Mouse (Mus musculus) lung, adult 18-20 months (tissue): ENCODE results near the gene Ror1.

Experiments used
- DNase-seq, 2 experiments: peaks; one replicate each; pipeline ENCODE4 v3.0.0; 2022; ENCODE audit warnings: mixed read lengths in 2 of 2

The Ror1 gene

DNA sequence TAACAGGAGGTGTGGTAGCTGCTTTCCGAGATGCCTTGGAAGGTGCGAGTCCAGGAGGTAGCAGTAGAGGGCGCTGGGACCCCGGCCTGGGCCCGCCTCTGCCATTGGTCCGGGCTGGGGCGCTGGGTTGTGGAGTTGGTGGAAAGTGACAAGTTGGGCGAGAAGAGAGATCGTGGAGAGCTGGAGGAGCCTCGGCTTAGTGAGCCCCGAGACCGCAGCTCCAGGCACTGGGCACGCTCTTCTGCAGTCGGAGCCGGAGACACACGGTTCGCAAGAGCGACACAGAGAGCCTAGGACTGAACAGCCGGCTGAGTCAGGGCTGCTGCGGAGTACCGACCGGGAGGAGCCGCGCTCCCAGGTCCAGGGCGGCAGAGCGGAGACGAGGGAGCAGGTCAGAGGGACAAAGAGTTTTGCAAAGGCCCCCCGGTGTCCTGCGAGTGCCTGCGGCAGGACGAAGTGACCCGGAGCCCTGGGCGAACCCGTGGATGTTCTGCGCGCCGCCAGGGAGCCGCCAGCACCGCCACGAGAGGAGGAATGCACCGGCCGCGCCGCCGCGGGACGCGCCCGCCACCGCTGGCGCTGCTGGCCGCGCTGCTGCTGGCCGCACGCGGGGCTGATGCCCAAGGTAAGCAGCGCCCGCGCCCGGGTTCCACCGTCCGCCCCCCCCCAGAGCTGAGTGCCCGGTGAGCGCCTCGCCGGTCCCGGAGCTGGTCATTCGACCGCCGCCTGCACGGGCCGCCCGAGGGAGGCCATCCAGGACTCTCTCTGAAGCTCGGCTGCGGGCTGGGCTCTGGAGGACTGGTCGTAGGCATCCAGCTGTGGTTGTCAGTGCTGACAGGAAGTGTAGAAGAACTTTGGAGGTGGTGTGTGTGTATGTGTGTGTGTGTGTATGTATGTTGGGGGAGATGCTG is at the start of gene Ror1:
Gene Ror1 (plus strand): TSS at position 107 of the 911 bp plus-strand sequence.
- DNase-seq = peak; percentile 86 to 88

DNA sequence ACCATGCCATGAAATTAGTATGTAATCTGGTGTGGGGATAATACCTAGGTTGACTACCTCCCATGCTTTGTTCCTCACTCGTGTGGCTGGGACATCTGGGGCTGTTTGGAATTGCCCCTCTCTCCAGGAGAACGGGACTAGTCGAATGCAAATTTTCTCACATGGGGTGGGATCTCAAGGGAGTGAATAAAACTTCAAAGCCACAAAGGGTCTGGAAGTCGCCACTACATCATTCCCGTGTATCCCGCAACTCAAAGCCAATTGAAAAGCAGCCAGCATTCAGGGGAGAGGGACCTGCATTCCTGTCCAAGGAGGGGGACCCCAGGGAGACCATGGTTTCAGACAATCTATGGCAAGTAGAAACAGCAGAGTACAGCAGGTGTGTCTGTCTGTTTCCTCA is 48.5 kb upstream of the Ror1 start:
- DNase-seq = no peak

DNA sequence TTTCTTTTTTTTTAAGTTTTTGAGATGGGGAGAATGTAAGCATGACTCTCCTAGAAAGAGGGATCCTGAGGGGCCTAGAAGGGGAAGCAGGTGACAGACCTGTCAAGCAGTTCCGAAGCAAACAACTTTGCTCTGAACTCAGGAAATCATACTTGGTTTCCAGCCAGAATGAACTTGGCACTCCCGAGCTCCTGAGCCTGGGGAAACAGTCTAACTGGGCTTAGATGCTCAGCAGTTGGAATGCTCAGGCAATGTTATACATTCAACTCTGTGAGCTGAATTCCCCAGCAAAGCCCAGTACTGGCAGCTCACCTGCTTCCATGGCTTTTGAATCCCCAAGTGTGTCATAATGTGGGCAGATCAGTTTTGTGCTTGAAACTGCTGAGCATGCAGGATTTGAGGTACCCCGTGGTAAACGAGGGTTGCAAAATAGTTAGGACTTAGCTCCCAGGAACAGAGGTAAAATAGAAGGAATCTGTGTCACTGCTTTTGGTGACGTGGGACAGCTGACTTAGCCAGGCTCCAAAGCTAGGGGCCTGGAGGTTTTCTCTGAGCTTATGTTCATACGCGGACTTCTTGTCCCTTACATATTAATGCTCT is 47.1 kb upstream of the Ror1 start:
- DNase-seq = no peak

DNA sequence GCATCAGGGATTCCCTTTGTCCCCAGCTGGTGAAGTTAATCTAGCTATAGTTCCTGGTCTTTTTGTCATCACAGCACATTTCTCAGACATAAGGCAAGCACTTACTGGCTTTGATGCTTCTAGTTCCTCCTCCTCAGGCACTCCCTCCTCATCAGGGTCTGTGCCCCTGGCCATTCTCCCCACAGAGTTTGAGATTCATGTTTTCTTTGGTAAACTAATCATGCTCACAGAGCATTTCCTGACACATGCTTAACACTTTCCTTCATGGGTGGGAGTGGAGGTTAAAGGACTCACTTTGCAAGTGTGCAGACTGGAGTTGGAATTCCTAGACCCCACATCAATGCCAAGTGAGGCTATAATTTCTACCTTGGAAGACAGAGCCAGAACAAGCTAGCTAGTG is 43.8 kb upstream of the Ror1 start:
- DNase-seq = no peak

DNA sequence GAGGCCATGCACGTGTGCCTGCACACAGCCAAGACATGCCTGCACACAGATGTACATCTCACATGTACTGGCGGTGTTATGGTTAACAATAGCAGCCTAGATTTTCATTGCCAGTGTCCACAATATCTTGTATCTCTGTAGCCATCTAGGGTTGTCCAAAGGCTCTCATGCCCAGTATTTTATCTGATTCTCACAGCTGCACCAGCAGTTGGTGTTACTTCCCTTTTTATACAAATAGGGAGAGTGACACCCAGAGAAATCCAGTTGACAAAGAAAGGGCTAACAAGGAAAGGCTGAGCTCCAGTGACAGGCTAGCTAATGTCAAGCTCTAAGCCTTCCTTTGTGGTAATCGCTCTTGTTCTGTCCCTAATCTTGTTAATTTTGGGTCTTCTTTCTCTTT is 43.3 kb upstream of the Ror1 start:
- no peak for DNase-seq

DNA sequence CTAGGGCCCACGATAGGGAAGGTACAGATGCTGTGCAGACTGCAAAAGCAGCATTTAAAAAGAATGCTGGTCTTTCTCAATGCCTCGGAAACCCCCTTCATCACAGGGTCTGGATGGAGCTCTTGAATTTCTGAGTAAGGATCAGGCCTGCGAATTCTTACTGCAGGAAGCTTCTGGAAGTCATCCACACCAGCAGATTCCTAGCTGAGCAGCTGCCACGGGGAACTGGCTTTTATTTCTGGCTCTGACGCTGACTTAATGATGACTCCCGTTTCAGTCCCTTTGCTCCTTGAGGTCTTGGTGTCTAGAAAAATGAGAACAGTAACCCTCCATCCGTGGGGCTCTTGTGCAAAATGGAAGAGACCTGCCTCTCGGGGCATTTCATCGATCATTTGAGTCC is 39.5 kb upstream of the Ror1 start:
- DNase-seq = no peak

DNA sequence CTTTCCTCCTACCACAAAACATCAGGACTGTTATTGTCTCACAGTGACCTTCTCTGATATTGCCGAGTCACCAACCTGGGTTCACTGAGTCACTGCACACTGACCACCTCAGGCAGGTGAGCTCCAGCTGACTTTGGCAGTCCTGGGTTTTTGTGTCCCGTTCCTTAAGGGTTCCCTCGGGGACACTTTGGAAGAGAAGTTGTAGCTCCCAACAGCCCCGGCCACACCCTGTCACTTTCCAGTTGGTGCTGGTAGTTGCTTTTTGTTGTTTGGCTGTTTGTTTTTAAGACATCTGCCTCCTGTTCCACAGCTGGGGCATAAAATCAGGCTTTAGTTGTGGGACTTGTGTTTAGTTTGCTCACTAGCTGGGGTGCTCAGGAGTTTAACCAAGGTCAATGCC is 39.1 kb upstream of the Ror1 start:
- DNase-seq = no peak

DNA sequence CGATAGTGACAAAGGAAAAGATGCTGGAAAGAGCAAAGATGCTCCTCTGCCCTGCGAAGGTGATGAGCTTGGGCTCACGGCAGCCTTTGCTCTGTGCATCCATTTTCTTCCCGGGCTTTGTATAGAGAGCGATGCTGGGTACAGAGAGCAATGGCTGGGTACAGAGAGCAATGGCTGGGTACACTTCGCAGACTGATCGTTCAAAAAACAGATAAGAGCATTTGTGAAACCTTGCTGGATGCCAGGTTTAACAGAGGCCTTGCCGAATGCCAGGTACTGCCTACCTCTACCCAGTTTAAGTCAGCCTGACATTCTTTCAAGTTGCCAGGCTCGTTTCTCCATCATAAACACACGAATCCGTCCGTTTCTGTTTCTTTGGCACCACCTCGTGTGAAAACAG is 38.2 kb upstream of the Ror1 start:
- DNase-seq = no peak

DNA sequence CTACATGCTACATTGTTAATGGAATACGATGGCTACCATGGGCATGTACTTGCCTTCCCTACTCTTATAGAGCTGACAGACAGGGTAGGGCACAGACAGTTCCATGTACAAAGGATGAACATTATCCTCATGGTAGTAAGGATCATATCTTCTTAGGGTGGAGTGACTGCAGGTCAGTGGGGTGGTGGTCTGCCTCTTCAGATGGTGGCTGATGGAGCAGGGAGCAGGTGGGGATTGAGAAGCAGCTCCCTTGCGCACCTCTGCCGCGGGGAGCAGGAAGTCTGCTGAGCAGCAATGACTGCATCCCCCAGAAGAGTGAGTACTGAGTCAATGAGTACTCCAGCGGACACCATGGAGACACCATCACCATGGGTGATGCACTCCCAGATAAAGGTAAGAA is 37.0 kb upstream of the Ror1 start:
- DNase-seq = no peak

DNA sequence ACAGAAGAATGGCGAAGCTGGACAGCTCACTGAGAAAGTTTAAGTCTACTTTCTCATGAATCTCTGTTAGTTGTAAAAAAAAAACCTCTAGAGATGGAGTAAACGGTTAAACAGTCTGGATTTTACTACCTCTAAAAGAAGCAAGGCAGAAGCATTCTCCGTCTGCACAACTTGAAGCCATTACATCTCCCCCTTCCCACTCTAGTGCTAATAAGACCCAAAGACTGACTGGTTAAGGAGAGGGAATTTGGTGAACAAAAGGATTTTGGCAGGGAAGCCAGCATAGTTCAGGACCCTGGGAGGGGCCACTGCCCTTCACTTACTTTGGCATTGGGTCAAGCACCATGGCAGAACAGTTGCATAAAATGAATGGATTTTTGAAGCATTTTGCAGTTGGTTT is 35.8 kb upstream of the Ror1 start:
- DNase-seq = no peak

DNA sequence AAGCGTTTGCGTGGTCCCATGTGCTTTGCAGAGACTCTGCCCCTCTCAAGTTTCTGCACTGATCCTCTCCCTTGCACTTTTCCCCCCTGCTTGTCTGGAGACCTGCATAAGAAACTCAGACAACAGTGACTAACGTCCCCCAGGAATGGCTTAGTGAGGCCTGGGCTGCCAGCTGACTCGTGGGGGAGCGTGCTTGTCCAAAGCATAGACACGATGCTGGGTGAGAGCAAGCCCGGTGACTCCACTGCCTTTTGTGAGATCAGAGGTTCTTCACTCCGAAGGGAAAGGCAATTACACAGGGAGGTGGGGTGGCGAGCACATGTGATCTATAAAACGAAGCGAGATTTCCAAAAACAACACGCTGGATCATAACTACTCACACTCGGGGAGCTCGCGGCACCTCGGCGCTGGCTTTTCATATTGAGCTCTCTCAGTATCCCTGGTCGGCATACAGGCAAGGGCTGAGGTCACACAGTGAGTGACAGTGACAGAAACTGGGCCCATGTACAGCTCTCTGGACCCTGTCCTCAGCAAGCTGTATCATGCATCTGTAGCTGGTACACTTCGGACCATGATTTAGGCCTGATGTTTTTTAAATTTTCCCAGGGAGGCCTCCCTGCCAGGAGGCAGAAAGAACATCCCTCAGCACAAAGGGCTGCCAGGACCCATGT is 34.1 kb upstream of the Ror1 start:
- DNase-seq = no peak

DNA sequence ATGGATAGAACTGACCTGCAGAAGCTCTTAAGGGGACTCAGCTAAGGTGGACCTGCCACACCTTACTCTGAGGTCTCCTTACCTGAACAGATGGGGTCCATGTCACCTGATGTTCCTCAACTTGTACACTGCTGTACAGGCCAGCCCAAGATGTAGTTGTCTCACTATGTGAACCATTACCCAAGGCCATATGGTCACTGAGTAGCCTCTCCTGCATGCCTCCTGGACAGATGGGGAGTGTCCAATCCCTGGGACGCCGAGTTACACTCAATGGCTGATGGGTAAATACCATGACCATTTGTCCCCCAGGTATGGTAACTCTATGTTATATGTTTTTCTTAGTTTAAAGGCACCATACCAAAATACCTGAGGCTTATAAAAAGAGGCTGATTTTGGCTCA is 29.9 kb upstream of the Ror1 start:
- no peak for DNase-seq

DNA sequence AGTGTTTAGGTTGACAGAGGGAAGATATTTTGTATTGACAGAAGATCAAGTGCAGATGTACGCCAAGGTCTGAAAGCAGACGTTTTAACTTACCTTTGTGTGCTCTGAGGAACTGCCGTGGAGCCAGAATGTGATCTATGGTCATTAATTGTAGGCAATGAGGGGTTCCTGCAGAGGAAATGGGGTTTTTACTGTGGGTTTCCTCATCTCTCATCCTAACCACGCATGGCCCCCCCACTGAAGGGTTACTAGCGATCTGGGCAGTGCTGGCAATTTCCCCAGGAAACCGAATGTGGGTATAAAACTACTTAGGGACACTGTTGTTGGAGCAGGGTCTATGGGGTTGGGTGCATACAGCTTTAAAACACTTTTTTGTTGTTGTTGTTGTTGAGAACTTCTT is 25.5 kb upstream of the Ror1 start:
- no peak for DNase-seq

DNA sequence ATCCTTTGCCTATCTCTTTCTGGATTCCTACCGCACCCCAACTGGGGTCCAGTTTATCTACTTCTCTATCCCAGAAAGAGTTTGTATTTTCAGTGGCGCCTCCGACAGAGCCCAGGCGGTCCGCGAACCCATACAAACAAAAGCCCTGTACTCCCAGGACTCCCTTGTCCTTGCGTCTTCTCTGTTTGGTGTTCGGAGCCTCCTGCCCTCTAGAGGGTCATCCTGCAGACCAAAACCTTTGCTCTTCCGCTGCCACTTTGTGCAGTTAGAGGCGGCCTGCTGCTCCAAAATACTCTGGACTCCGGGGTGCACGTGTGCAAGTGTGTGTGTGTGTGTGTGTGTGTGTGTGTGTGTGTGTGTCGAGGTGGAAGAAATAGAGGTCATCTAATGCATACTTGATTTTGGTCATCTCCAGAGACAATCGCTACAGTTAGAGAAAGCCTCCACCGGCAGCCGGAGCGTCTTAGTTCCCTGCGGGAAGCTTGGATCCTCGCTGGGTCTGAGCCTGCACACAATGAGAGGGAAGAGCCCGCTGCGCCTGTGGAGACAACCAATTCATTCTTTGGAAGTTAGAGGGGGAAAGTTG is 1.1 kb downstream of the Ror1 start:
- DNase-seq = peak in 1 of 2 experiments; percentile 8

DNA sequence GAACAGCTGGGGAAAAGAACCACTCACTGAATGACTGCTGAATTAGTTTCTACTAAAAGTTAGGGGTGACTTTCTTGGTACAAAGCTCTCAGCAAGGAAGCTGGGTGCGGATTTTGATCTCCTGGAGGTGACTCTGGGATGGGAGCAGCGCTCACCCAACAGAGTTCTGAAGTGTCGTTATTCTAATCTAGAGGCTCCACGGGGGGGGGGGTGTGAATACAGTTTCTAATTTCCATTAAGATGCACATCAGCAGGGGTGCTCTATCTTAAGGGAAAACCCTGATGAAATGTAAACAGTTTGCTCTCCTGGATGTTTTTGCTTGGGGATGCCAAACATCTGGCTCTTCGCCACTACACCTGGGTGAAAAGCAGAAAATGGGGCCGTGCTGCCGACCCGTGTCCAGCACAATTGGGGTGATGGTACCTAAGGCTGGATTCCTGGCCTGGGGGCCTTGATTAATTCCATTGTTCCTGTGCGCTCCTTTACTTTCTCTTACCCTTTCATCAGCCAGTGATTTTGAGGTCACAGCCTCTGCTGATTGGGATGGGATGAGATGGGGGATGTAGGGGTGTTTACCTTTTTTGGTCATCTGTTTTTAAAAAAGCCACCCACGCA is 1.9 kb downstream of the Ror1 start:
- DNase-seq = no peak

DNA sequence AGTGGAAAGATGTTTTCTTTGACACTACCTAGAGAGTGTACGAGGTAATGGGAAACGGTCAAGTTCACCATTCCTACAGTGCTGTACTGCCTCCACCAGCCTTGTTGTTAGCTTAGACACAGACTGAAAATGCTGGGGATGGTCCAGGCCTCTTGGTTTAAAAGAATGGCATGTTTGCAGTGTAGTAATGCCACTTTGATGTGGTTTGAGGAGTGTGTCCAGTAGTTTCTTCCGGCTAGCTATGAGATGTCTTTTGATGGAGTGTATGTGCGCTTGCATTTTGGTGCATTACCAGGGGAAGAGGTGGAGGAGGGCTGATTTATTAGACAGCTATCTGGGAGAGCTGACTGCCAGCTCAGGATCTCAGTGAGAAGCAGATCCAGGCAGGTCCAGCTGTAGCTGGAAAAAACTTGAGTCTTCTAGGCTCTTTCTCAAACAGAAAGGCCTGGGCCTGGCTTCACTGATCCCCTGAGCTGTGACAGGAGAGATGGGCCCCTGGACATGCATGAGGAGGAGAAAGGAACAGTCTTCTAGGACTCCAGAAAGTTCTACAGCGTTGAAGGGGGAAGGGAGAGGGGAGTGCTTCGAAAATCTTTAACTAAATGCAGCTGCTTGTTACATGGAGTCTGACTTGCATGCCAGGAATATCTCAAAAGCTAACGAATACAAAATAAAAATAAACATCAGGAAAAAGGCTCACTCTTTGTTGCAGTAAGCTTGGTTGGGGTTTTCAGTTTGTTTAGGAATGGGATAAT is 5.7 kb downstream of the Ror1 start:
- DNase-seq = no peak

DNA sequence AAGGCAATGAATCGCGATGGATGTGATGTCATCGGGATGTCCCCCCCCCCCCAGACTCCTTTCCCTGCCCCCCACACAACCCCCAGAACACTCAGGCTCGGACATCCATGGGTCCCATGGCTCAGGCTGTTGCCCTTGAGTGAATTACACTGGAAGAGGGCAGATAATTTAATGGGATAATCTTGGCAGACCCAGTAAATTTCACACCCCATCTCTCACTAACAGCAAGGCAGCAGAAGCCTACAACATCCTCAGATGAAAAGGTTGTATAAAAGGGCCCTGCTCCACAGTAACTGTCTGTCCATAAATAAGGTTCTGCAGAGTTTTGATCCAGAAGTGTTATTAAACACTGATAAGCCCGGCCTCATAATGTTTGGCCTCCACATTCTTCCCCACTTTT is 6.3 kb downstream of the Ror1 start:
- peak in 1 of 2 experiments; percentile 9 for DNase-seq

DNA sequence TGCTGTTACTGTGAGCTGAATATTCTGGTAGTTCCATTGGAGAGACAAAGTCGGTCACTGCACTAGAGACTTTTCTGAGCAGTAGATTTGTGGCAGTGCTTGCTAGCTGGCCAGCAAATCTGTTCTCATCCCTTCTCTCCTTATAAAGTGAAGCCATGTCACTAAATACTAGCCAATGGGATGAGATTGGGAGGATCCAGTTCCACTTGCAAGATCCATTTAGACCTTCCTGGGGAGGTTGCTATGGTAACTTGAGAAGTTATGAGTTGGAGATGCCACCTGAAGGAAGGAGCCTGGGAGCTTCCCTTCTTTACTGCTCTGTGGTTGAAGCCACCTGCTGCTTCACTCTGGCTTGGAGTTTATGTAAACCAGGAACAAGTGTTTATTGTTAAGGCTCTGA is 8.7 kb downstream of the Ror1 start:
- no peak for DNase-seq

DNA sequence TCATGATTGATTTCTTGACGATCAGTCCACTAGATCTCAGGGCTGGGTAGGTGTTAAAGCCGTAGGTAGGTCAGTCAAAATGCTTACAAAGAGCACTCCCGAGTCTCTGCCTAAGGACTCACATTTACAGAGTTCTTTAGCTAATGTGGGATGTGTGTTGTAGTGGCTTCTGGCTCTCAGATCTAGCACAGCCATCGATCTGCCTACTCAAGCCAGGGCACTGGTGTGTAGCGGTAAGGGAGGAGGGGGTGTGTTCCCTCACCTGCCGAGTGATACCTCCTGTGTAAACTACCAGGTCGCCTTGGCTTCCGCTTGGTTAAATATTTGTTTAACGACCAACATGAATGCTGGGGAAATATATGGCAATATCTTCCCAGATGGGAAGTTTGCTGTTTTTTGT is 12.0 kb downstream of the Ror1 start:
- no peak for DNase-seq

DNA sequence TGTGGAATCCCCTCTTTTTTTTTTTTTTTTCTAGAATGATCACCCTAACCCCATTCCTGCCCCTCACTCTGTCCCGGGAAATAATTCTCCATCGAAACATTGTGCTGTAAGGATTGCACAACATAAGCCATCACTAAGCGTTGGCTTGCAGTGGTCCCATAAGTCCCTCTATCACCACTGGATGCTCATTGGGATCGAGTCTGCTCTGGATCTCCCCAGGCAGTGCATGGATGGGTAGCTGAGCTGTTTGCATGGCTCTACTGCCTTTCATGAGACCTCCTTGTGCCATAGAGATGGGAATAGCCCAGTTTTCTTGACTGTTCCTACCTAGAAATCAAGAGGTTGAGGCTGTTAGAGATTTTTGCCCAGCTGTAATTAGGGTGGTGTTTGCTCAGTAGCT is 13.0 kb downstream of the Ror1 start:
- no peak for DNase-seq

DNA sequence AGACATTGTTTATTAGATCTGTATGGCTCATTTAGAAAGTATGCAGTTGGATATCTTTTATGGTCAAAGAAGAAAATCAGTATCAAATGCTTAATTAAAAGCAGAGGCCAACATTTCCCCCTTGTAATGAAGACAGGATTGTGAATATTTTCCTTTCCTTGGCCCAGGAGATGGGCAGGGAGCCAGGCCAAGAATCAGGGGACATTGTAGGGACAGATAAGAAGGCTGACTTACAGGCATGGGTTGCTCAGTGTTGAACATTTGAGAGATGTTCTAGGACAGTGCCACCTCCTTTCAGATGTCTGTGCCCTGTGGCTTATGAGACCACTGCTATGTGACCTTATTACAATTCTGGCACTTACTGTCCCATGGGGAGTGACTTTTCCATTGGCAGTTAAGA is 18.6 kb downstream of the Ror1 start:
- no peak for DNase-seq

DNA sequence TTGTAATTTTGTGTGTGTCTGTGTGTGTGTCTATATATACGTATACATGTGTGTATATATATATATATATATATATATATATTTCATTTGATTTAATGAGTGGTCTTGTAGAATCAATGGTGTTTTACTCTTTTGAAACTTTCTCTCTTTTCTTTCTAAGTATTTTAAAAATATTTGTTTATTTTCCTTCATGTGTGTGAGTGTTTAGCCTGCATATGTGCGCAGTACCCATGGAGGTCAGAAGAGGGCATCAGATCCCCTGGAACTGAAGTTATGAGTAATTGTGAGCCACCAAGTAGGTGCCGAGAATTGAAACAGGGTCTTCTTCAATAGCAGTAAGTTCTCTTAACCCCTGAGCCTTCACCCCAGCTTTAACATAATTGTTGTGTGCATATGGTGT is 20.8 kb downstream of the Ror1 start:
- no peak for DNase-seq
